In the genomic region with DNA sequence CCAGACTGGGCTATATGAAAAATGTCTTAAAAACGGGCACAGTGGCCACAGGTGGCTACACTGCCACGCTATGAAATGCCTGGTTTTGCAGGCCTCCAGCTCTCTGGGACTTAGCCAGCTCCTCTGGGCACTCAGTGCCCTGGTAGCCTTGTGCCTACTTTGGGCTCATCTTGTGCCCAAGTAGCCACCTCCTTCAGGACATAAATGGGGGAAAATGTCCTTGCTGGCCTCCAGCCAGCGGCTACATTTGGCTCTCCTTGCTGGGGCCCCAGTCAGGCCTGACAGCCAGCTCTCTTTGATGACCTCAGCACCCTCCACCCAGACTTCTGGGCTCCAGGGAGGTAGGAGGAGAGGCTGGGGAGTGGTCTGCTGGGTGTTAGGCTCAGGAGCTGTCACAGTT, we compare ENCODE assay signal across 27 mouse cellular contexts. TPM values are rescaled to one million over a fixed set of nuclear protein-coding genes. Genes with fewer than 3 reads are reported as not detected.
DNase-seq lines count a peak whose midpoint lies in the region; ATAC-seq and TF ChIP-seq lines count a peak whose summit lies in the region.
"Had no signal": no experiment of that assay in that cellular context is flagged by ENCODE, and none has a peak within 500 bp of the region (broad histone marks: within the 10 kb centered on the region; RNA-seq: fewer than 3 reads in every experiment).

No protein-coding gene starts in this region.

- no peak for TF ChIP-seq EP300 in stomach, postnatal 0 days (optimal IDR thresholded peaks at IDR 0.05)

- ATAC-seq in heart, embryonic 12.5 days (ENCODE audit: insufficient number of reproducible peaks, low FRiP score) = 0 out of 2 replicates have a peak, but pooled peaks have one; percentile 2
- ATAC-seq in stomach, embryonic 16.5 days (ENCODE audit: insufficient read depth, low FRiP score) = 0 out of 2 replicates have a peak, but pooled peaks have one; percentile 41
- ATAC-seq in stomach, postnatal 0 days (ENCODE audit: low FRiP score, low TSS enrichment) = no peak
- ATAC-seq in intestine, embryonic 15.5 days = no peak
- ATAC-seq: forebrain, embryonic 16.5 days; hindbrain, embryonic 16.5 days; midbrain, embryonic 16.5 days; Patski had no signal

- no peak overlapping the region for H3K9ac ChIP-seq in heart, embryonic 12.5 days
- no peak overlapping the region; the same call in 1 of the 2 replicates for H3K9ac ChIP-seq in stomach, embryonic 16.5 days (ENCODE audit: low read length)
- H3K9ac ChIP-seq in stomach, postnatal 0 days (ENCODE audit: low read length) = no peak overlapping the region
- H3K9ac ChIP-seq in intestine, embryonic 15.5 days = no peak overlapping the region
- H3K9ac ChIP-seq: liver, embryonic 14.5 days had no signal

- no peak for TF ChIP-seq CTCF in stomach, postnatal 0 days (IDR thresholded peaks at IDR 0.05; ENCODE audit: low read depth)

- H3K9me3 ChIP-seq in heart, embryonic 12.5 days (replicated peaks) = no peaks in the 10 kb centered on the region
- H3K9me3 ChIP-seq in stomach, embryonic 16.5 days (replicated peaks; ENCODE audit: control insufficient read depth, low read length) = no peaks in the 10 kb centered on the region
- no peaks in the 10 kb centered on the region for H3K9me3 ChIP-seq in stomach, postnatal 0 days (ENCODE audit: control insufficient read depth, low read length)
- H3K9me3 ChIP-seq in intestine, embryonic 15.5 days = no peaks in the 10 kb centered on the region
- H3K9me3 ChIP-seq: G1E had no signal

- DNase-seq in adrenal gland, adult 2 months = peak; percentile 61
- DNase-seq in adrenal gland, postnatal 4 days (ENCODE audit: low spot score in 2 of 2) = no peak
- no peak for DNase-seq in heart, adult 8-10 months (ENCODE audit: low spot score)
- no peak for DNase-seq in stomach, postnatal 0 days (ENCODE audit: low spot score)
- DNase-seq: cerebellum, adult 8-10 months; cerebellum, postnatal 36 days; heart, adult 2 months; heart, postnatal 10 days; kidney, adult 8-10 months; kidney, postnatal 10 days; liver; lung, adult 2 months; lung, postnatal 10 days; right cerebral cortex, postnatal 25 days; spleen, adult 18-20 months; thymus, adult 2 months; thymus, postnatal 4 days had no signal

- no peak overlapping the region for H3K4me3 ChIP-seq in heart, embryonic 12.5 days
- no peak overlapping the region for H3K4me3 ChIP-seq in stomach, embryonic 16.5 days (replicated peaks; ENCODE audit: low read length)
- no peak overlapping the region for H3K4me3 ChIP-seq in stomach, postnatal 0 days (ENCODE audit: low read depth, low read length)
- H3K4me3 ChIP-seq in intestine, embryonic 15.5 days (replicated peaks) = no peak overlapping the region
- H3K4me3 ChIP-seq: heart, adult 2 months had no signal

- H3K4me1 ChIP-seq in heart, embryonic 12.5 days (replicated peaks) = peaks cover 34% of the 10 kb centered on the region
- H3K4me1 ChIP-seq in stomach, embryonic 16.5 days (ENCODE audit: control insufficient read depth, insufficient read depth, low read length) = peaks cover 9% of the 10 kb centered on the region; the same call in 1 of the 2 replicates
- H3K4me1 ChIP-seq in stomach, postnatal 0 days (replicated peaks; ENCODE audit: control insufficient read depth, insufficient read depth) = no peaks in the 10 kb centered on the region
- peaks cover 9% of the 10 kb centered on the region; the same call in 1 of the 2 replicates for H3K4me1 ChIP-seq in intestine, embryonic 15.5 days (replicated peaks)

- no peaks in the 10 kb centered on the region for H3K36me3 ChIP-seq in heart, embryonic 12.5 days
- H3K36me3 ChIP-seq in stomach, embryonic 16.5 days (ENCODE audit: control insufficient read depth, insufficient read depth, low read length) = no peaks in the 10 kb centered on the region
- no peaks in the 10 kb centered on the region for H3K36me3 ChIP-seq in stomach, postnatal 0 days (ENCODE audit: control insufficient read depth, insufficient read depth, low read length)
- no peaks in the 10 kb centered on the region for H3K36me3 ChIP-seq in intestine, embryonic 15.5 days
- H3K36me3 ChIP-seq: G1E had no signal

- H3K27ac ChIP-seq in heart, embryonic 12.5 days (ENCODE audit: poor library complexity, severe bottlenecking) = 0 out of 2 replicates have a peak overlapping the region, but pooled peaks have one; percentile 24
- H3K27ac ChIP-seq in stomach, embryonic 16.5 days (ENCODE audit: low read length) = no peak overlapping the region
- H3K27ac ChIP-seq in stomach, postnatal 0 days (replicated peaks) = no peak overlapping the region
- no peak overlapping the region for H3K27ac ChIP-seq in intestine, embryonic 15.5 days
- H3K27ac ChIP-seq: heart, adult 2 months; liver, embryonic 14.5 days; macrophage had no signal

- H3K4me2 ChIP-seq in heart, embryonic 12.5 days = no peak overlapping the region
- H3K4me2 ChIP-seq in stomach, embryonic 16.5 days (ENCODE audit: low read depth, low read length) = no peak overlapping the region
- no peak overlapping the region for H3K4me2 ChIP-seq in stomach, postnatal 0 days (replicated peaks; ENCODE audit: low read depth)
- H3K4me2 ChIP-seq in intestine, embryonic 15.5 days (replicated peaks) = no peak overlapping the region

- no peaks in the 10 kb centered on the region for H3K27me3 ChIP-seq in heart, embryonic 12.5 days (replicated peaks)
- H3K27me3 ChIP-seq in stomach, embryonic 16.5 days (ENCODE audit: control insufficient read depth, insufficient read depth, low read length) = no peaks in the 10 kb centered on the region
- no peaks in the 10 kb centered on the region for H3K27me3 ChIP-seq in stomach, postnatal 0 days (ENCODE audit: control insufficient read depth, insufficient read depth, low read length)
- no peaks in the 10 kb centered on the region for H3K27me3 ChIP-seq in intestine, embryonic 15.5 days (replicated peaks)
- H3K27me3 ChIP-seq: Patski had no signal

- 69% methylated on average over 3 of the region's 3 CpGs for WGBS in heart, embryonic 12.5 days
- WGBS in stomach, embryonic 16.5 days = 58% methylated on average over 3 of the region's 3 CpGs
- WGBS in stomach, postnatal 0 days = 73% methylated on average over 3 of the region's 3 CpGs
- 72% methylated on average over 3 of the region's 3 CpGs for WGBS in intestine, embryonic 15.5 days

RNA-seq across cellular contexts. Expression of gene Pard6b, which starts 49.2 kb away (rescaled TPM):
- total RNA-seq in adrenal gland, adult 2 months (2021) = 1 to 10 TPM in 1 of 2 experiments, under 1 TPM in 1; 0.92 to 1.9 TPM
- 1.3 and 2.1 TPM in 2 replicates for polyA plus RNA-seq in adrenal gland, adult 2 months (2012; rRNA removed)
- total RNA-seq in adrenal gland, postnatal 4 days (2021) = 1 to 10 TPM; 2.7 to 9.6 TPM
- polyA plus RNA-seq in heart, embryonic 12.5 days (2016; fragmentation: Nextera tagmentation; extraction: Ambion mirVana) = 13.0 and 13.2 TPM in 2 replicates
- total RNA-seq in heart, adult 8-10 months (2022) = 1 to 10 TPM; 2.3 to 2.9 (median 2.5) TPM
- polyA plus RNA-seq in stomach, embryonic 16.5 days (2015; fragmentation: Nextera tagmentation; extraction: Ambion mirVana) = 8.3 TPM in 2 replicates
- 11.8 and 12.3 TPM in 2 replicates for polyA plus RNA-seq in stomach, postnatal 0 days (2015; fragmentation: Nextera tagmentation; extraction: Ambion mirVana)
- 16.9 and 17.4 TPM in 2 replicates for polyA plus RNA-seq in intestine, embryonic 15.5 days (2015; fragmentation: Nextera tagmentation; extraction: Ambion mirVana)
- polyA plus RNA-seq: macrophage had no signal

Comparison
In these comparisons a context has a peak if more than half of its experiments do, and no peak if none do; other contexts are left out.
1. ATAC-seq: peak in heart, embryonic 12.5 days (single experiment) and stomach, embryonic 16.5 days (single experiment); none in stomach, postnatal 0 days (single experiment) and intestine, embryonic 15.5 days (single experiment).